Mouse (Mus musculus): ENCODE data around the gene Cbfa2t2.

Gene Cbfa2t2

GRCm38 (mm10) chr2:154474251-154475061 is 38.2 kb downstream of the Cbfa2t2 start:
- no peak for DNase-seq (ENCODE audit: low spot score)

GRCm38 (mm10) chr2:154475062-154475349 is 38.7 kb downstream of the Cbfa2t2 start:
- no peak for DNase-seq (ENCODE audit: low spot score)

- DNase-seq (ENCODE audit: low spot score) = no peak
Observed at GRCm38 (mm10) chr2:154475861-154476260, 39.6 kb downstream of the Cbfa2t2 start.

- DNase-seq (ENCODE audit: low spot score) = no peak
Observed at GRCm38 (mm10) chr2:154477028-154477427, 40.7 kb downstream of the Cbfa2t2 start.

- no peak for DNase-seq (ENCODE audit: low spot score)
Observed at GRCm38 (mm10) chr2:154491788-154492187, 55.5 kb downstream of the Cbfa2t2 start.

- DNase-seq (ENCODE audit: low spot score) = peak; percentile 14
Observed at GRCm38 (mm10) chr2:154493559-154493958, 57.3 kb downstream of the Cbfa2t2 start.

- no peak for DNase-seq (ENCODE audit: low spot score)
Observed at GRCm38 (mm10) chr2:154495021-154495420, 58.7 kb downstream of the Cbfa2t2 start.

GRCm38 (mm10) chr2:154498571-154498970 is 62.3 kb downstream of the Cbfa2t2 start:
- no peak for DNase-seq (ENCODE audit: low spot score)

GRCm38 (mm10) chr2:154499717-154500247 is 63.5 kb downstream of the Cbfa2t2 start:
- peak; percentile 20 for DNase-seq (ENCODE audit: low spot score)

GRCm38 (mm10) chr2:154500758-154501157 is 64.5 kb downstream of the Cbfa2t2 start:
- DNase-seq (ENCODE audit: low spot score) = no peak

- DNase-seq (ENCODE audit: low spot score) = no peak
Observed at GRCm38 (mm10) chr2:154507076-154507475, 70.8 kb downstream of the Cbfa2t2 start.

- peak; percentile 25 for DNase-seq (ENCODE audit: low spot score)
Observed at GRCm38 (mm10) chr2:154507566-154508283, 71.4 kb downstream of the Cbfa2t2 start.

- no peak for DNase-seq (ENCODE audit: low spot score)
Observed at GRCm38 (mm10) chr2:154508450-154508849, 72.2 kb downstream of the Cbfa2t2 start.

- no peak for DNase-seq (ENCODE audit: low spot score)
Observed at GRCm38 (mm10) chr2:154510141-154510540, 73.9 kb downstream of the Cbfa2t2 start.

GRCm38 (mm10) chr2:154516944-154517343 is 80.7 kb downstream of the Cbfa2t2 start:
- no peak for DNase-seq (ENCODE audit: low spot score)

- DNase-seq (ENCODE audit: low spot score) = no peak
Observed at GRCm38 (mm10) chr2:154517424-154517823, 81.1 kb downstream of the Cbfa2t2 start.

- no peak for DNase-seq (ENCODE audit: low spot score)
Observed at GRCm38 (mm10) chr2:154521449-154521848, 85.2 kb downstream of the Cbfa2t2 start.

GRCm38 (mm10) chr2:154522334-154522733 is 86.1 kb downstream of the Cbfa2t2 start:
- no peak for DNase-seq (ENCODE audit: low spot score)

- DNase-seq (ENCODE audit: low spot score) = no peak
Observed at GRCm38 (mm10) chr2:154525285-154525684, 89.0 kb downstream of the Cbfa2t2 start.

- DNase-seq (ENCODE audit: low spot score) = no peak
Observed at GRCm38 (mm10) chr2:154526531-154526930, 90.2 kb downstream of the Cbfa2t2 start.

- DNase-seq (ENCODE audit: low spot score) = no peak
Observed at GRCm38 (mm10) chr2:154532888-154533287, 96.6 kb downstream of the Cbfa2t2 start.

GRCm38 (mm10) chr2:154534704-154535270 is 98.5 kb downstream of the Cbfa2t2 start:
- DNase-seq (ENCODE audit: low spot score) = no peak

GRCm38 (mm10) chr2:154538310-154538709 is 102.0 kb downstream of the Cbfa2t2 start:
- no peak for DNase-seq (ENCODE audit: low spot score)
